Mouse (Mus musculus): Measurements from ENCODE around the gene Mtmr12. TPM values are rescaled to one million over a fixed set of nuclear protein-coding genes. Genes with fewer than 3 reads are reported as not detected.
A peak's percentile ranks its signal among the peaks of the same experiment; 100 is the strongest.

The Mtmr12 gene
- total and polyA plus RNA-seq, 2 experiments, result 3.4 to 6.5 TPM

DNA sequence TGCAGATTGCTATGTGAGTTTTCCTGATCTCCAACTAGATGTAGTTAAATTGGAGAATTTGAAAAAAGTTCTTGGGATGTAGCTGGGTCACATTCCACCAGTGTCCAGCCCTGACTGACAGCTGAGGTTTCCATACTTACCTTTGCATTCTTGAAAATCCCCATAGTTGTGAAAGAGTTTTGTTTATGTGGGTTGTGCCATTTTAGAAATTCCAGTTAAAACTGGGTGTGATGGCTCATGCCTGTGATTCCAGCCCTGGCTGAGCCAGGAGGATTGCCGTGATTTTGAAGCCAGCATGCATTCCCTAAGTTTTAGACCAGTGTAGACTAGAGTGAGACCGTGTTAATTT lies 47.3 kb downstream of the Mtmr12 start:
- no peak for DNase-seq (ENCODE audit: extremely low read depth, low read depth, low spot score)
- H3K4me3 ChIP-seq (ENCODE audit: insufficient read depth, low read depth, low read length), result no peak overlapping the region
- H3K27me3 ChIP-seq (ENCODE audit: control insufficient read depth, insufficient read depth, low read length), result no peaks in the 10 kb centered on the region
- H3K9ac ChIP-seq (ENCODE audit: low read depth, low read length), result no peak overlapping the region
- peaks cover 14% of the 10 kb centered on the region; the same call in 1 of the 2 replicates for H3K36me3 ChIP-seq (ENCODE audit: control insufficient read depth, insufficient read depth, low read length)
- WGBS, result 98% methylated on average over 2 of the region's 2 CpGs
- TF ChIP-seq POLR2A (IDR thresholded peaks at IDR 0.05; ENCODE audit: extremely low read depth, insufficient read depth, low read length), result no peak
- no peak for TF ChIP-seq CTCF (IDR thresholded peaks at IDR 0.05; ENCODE audit: low read depth, low read length)
- H3K79me2 ChIP-seq (ENCODE audit: control insufficient read depth, insufficient read depth, low read length), result no peaks in the 10 kb centered on the region
- no peaks in the 10 kb centered on the region for H3K4me1 ChIP-seq (ENCODE audit: control insufficient read depth, insufficient read depth, low read length)
- H3K27ac ChIP-seq (replicated peaks; ENCODE audit: insufficient read depth, low read depth, low read length), result no peak overlapping the region

DNA sequence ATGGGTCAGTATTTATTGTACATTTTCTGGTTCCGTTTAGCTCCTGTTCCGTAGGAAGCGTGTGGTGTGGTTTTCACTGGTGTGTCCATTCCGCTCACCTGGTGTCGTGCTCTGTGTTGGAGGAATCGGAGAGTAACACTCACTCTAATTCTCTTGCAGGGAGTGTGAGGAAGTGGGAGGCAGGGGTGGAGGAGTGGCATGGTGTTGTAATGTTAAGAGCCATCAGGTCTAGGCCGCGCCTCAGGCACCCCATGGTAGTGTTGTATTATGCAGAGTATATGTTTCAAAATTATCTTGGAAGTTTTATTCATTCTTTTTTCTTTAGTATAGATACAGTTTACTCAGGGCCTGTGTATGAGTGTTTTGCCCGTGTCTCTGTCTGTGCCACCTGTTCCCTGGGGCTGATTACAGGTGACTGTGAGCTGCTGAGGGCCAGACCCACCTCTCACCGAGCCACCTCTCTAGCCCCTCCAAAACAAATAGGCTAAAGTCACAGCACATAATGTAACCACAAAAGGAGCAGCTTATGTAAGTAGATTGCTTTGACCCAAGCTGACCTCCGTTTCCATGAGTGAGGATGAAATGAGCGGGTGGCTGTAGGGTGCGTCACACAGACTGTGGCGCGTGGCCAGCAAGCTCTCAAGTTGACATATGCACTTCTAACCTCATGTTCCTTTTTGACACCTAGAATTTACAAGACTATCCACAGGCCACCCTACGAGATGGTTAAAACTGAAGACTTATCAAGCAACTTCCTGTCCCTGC lies 53.1 kb downstream of the Mtmr12 start:
- Histone ChIP-seq H3K27ac (replicated peaks; ENCODE audit: insufficient read depth, low read depth, low read length) (no peak overlapping the region), H3K9ac (ENCODE audit: low read depth, low read length) (no peak overlapping the region), H3K27me3 (ENCODE audit: control insufficient read depth, insufficient read depth, low read length) (no peaks in the 10 kb centered on the region), H3K4me1 (ENCODE audit: control insufficient read depth, insufficient read depth, low read length) (no peaks in the 10 kb centered on the region), H3K36me3 (ENCODE audit: control insufficient read depth, insufficient read depth, low read length) (peaks cover 26% of the 10 kb centered on the region; the same call in 1 of the 2 replicates), H3K79me2 (ENCODE audit: control insufficient read depth, insufficient read depth, low read length) (no peaks in the 10 kb centered on the region), H3K4me3 (ENCODE audit: insufficient read depth, low read depth, low read length) (no peak overlapping the region)
- TF ChIP-seq CTCF (IDR thresholded peaks at IDR 0.05; ENCODE audit: low read depth, low read length) (no peak), POLR2A (IDR thresholded peaks at IDR 0.05; ENCODE audit: extremely low read depth, insufficient read depth, low read length) (no peak)
- DNase-seq (ENCODE audit: extremely low read depth, low read depth, low spot score), result no peak
- 93% methylated on average over 16 of the region's 16 CpGs for WGBS

DNA sequence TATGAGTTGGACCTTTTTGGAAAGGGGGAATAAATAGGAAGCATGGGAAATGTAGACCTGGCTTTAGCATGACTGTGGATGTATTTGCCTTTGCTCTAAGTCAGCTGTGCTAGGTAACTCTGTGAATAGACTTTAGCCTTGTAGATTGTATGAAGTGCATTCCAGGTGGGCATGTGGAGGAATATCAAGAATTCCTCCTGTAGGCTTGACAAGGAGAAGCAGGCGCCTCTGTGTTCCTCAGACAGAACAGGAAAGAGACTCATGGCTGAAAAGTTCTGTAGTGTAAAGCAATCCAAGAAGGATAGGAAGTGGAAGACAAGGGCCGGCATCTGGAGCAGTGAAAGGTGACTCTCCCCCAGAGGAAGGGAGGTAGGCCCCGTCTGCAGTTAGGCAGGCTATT lies 58.2 kb downstream of the Mtmr12 start:
- H3K79me2 ChIP-seq (ENCODE audit: control insufficient read depth, insufficient read depth, low read length), result no peaks in the 10 kb centered on the region
- H3K36me3 ChIP-seq (ENCODE audit: control insufficient read depth, insufficient read depth, low read length), result peaks cover 35% of the 10 kb centered on the region
- H3K27ac ChIP-seq (replicated peaks; ENCODE audit: insufficient read depth, low read depth, low read length), result no peak overlapping the region
- no peak for TF ChIP-seq POLR2A (IDR thresholded peaks at IDR 0.05; ENCODE audit: extremely low read depth, insufficient read depth, low read length)
- no peak for TF ChIP-seq CTCF (IDR thresholded peaks at IDR 0.05; ENCODE audit: low read depth, low read length)
- DNase-seq (ENCODE audit: extremely low read depth, low read depth, low spot score), result no peak
- 85% methylated on average over 3 of the region's 3 CpGs for WGBS
- no peak overlapping the region for H3K9ac ChIP-seq (ENCODE audit: low read depth, low read length)
- H3K4me3 ChIP-seq (ENCODE audit: insufficient read depth, low read depth, low read length), result no peak overlapping the region
- no peaks in the 10 kb centered on the region for H3K27me3 ChIP-seq (ENCODE audit: control insufficient read depth, insufficient read depth, low read length)
- H3K4me1 ChIP-seq (ENCODE audit: control insufficient read depth, insufficient read depth, low read length), result no peaks in the 10 kb centered on the region

GRCm38 (mm10) chr15:12266460-12266859 lies 61.6 kb downstream of the Mtmr12 start:
- Histone ChIP-seq H3K79me2 (ENCODE audit: control insufficient read depth, insufficient read depth, low read length) (no peaks in the 10 kb centered on the region), H3K4me1 (ENCODE audit: control insufficient read depth, insufficient read depth, low read length) (no peaks in the 10 kb centered on the region), H3K9ac (ENCODE audit: low read depth, low read length) (no peak overlapping the region), H3K4me3 (ENCODE audit: insufficient read depth, low read depth, low read length) (no peak overlapping the region), H3K27me3 (ENCODE audit: control insufficient read depth, insufficient read depth, low read length) (no peaks in the 10 kb centered on the region), H3K36me3 (ENCODE audit: control insufficient read depth, insufficient read depth, low read length) (peaks cover 26% of the 10 kb centered on the region), H3K27ac (replicated peaks; ENCODE audit: insufficient read depth, low read depth, low read length) (no peak overlapping the region)
- DNase-seq (ENCODE audit: extremely low read depth, low read depth, low spot score), result no peak
- TF ChIP-seq POLR2A (IDR thresholded peaks at IDR 0.05; ENCODE audit: extremely low read depth, insufficient read depth, low read length) (no peak), CTCF (IDR thresholded peaks at IDR 0.05; ENCODE audit: low read depth, low read length) (no peak)
- WGBS, result 40% methylated on average over 8 of the region's 8 CpGs

DNA sequence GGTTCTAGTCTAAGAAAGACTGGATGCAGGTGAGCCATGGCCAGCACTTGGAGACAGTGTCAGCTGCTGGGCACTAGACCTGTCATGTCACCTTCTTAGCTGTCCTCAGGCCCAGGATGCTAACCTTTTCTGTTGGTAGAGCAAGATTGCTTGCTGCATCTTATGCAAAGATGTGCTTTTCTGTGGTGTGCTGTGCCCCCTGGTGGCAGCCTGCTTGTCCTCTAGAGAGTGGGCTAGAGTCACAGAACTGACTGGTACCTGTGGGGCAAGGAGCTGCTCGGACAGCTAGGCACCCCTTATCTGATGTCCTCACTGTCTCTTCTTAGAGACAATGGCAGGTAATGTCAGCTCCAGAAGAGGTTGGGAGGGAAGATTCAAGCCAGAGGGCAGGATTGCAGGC lies 63.2 kb downstream of the Mtmr12 start:
- Histone ChIP-seq H3K27me3 (ENCODE audit: control insufficient read depth, insufficient read depth, low read length) (no peaks in the 10 kb centered on the region), H3K4me1 (ENCODE audit: control insufficient read depth, insufficient read depth, low read length) (no peaks in the 10 kb centered on the region), H3K4me3 (ENCODE audit: insufficient read depth, low read depth, low read length) (no peak overlapping the region), H3K36me3 (ENCODE audit: control insufficient read depth, insufficient read depth, low read length) (peaks cover 23% of the 10 kb centered on the region), H3K79me2 (ENCODE audit: control insufficient read depth, insufficient read depth, low read length) (no peaks in the 10 kb centered on the region), H3K27ac (replicated peaks; ENCODE audit: insufficient read depth, low read depth, low read length) (no peak overlapping the region), H3K9ac (ENCODE audit: low read depth, low read length) (no peak overlapping the region)
- DNase-seq (ENCODE audit: extremely low read depth, low read depth, low spot score), result peak; percentile 24
- WGBS, result 61% methylated on average over 1 of the region's 1 CpGs
- TF ChIP-seq POLR2A (IDR thresholded peaks at IDR 0.05; ENCODE audit: extremely low read depth, insufficient read depth, low read length), result no peak
- TF ChIP-seq CTCF (IDR thresholded peaks at IDR 0.05; ENCODE audit: low read depth, low read length), result peak; percentile 83

DNA sequence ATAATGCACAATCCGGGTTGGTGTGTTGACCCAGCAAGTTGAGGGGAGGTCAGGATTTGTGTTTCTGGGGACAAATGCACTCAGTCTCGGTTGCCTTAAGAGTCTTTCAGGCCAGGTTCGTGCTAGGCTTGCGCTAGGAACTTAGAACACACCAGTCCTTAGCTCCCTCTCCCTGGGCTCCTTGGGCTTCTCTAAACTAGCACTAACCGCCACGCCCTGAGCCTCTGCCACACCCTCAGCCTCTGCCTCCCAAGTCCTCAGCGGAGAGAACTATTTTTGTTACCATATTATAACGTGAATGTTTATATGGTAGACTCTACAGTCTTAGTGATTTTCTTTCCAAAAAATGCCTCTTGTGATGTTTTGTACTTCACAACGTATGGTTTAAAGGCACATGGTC lies 66.5 kb downstream of the Mtmr12 start:
- TF ChIP-seq CTCF (IDR thresholded peaks at IDR 0.05; ENCODE audit: low read depth, low read length) (no peak), POLR2A (IDR thresholded peaks at IDR 0.05; ENCODE audit: extremely low read depth, insufficient read depth, low read length) (no peak)
- 96% methylated on average over 9 of the region's 9 CpGs for WGBS
- no peaks in the 10 kb centered on the region for H3K27me3 ChIP-seq (ENCODE audit: control insufficient read depth, insufficient read depth, low read length)
- peaks cover 9% of the 10 kb centered on the region; the same call in 1 of the 2 replicates for H3K36me3 ChIP-seq (ENCODE audit: control insufficient read depth, insufficient read depth, low read length)
- H3K79me2 ChIP-seq (ENCODE audit: control insufficient read depth, insufficient read depth, low read length), result no peaks in the 10 kb centered on the region
- H3K4me3 ChIP-seq (ENCODE audit: insufficient read depth, low read depth, low read length), result no peak overlapping the region
- H3K9ac ChIP-seq (ENCODE audit: low read depth, low read length), result no peak overlapping the region
- no peaks in the 10 kb centered on the region for H3K4me1 ChIP-seq (ENCODE audit: control insufficient read depth, insufficient read depth, low read length)
- no peak overlapping the region for H3K27ac ChIP-seq (replicated peaks; ENCODE audit: insufficient read depth, low read depth, low read length)
- DNase-seq (ENCODE audit: extremely low read depth, low read depth, low spot score), result no peak

Data from liver, adult 2 months (tissue).